Mouse (Mus musculus) liver, embryonic 11.5 days (tissue): Measurements from ENCODE around the gene Mtcp1. TPM values are rescaled to one million over a fixed set of nuclear protein-coding genes. Genes with fewer than 3 reads are reported as not detected.

Experiments
- ATAC-seq: fragments of 200-750 bp; cut with Nextera tagmentation; replicated peaks from 2 replicates; pipeline ENCODE4 v1.8.0; 2017; ENCODE audit warnings: moderate number of reproducible peaks, mild to moderate bottlenecking, moderate TSS enrichment, moderate library complexity; ENCODE audit not compliant: low FRiP score
- DNase-seq: peaks from one replicate; pipeline ENCODE4 v3.0.0-alpha.2; 2017; ENCODE audit warnings: low spot score
- H3K27ac ChIP-seq: fragments of 300-500 bp; sonication (generic); 2 replicates; pipeline ENCODE4 v1.5.1; 2014; ENCODE audit warnings: mild to moderate bottlenecking, low read depth, low read length, control low read depth
- H3K27me3 ChIP-seq: fragments of 300-500 bp; sonication (generic); replicated peaks from 2 replicates; pipeline ENCODE4 v1.6.1; 2014; ENCODE audit warnings: low read length, mixed read lengths; ENCODE audit not compliant: control insufficient read depth, insufficient read depth
- H3K36me3 ChIP-seq: fragments of 300-500 bp; sonication (generic); 2 replicates; pipeline ENCODE4 v1.6.1; 2014; ENCODE audit warnings: mild to moderate bottlenecking, low read length, moderate library complexity, mixed read lengths; ENCODE audit not compliant: control insufficient read depth, insufficient read depth
- H3K4me1 ChIP-seq: fragments of 300-500 bp; sonication (generic); replicated peaks from 2 replicates; pipeline ENCODE4 v1.6.1; 2014; ENCODE audit warnings: low read length, mixed read lengths; ENCODE audit not compliant: control insufficient read depth, insufficient read depth
- H3K4me2 ChIP-seq: fragments of 300-500 bp; sonication (generic); 2 replicates; pipeline ENCODE4 v1.6.1; 2014; ENCODE audit warnings: mild to moderate bottlenecking, control low read depth, moderate library complexity
- H3K4me3 ChIP-seq: fragments of 300-500 bp; sonication (generic); 2 replicates; pipeline ENCODE4 v1.5.1; 2014; ENCODE audit warnings: low read depth, low read length, control low read depth
- H3K9ac ChIP-seq: fragments of 300-500 bp; sonication (generic); 2 replicates; pipeline ENCODE4 v1.6.1; 2014; ENCODE audit warnings: low read depth, low read length, control low read depth
- H3K9me3 ChIP-seq: fragments of 300-500 bp; sonication (generic); 2 replicates; pipeline ENCODE4 v1.6.1; 2016; ENCODE audit warnings: low read length, inconsistent platforms, mixed read lengths; ENCODE audit not compliant: control insufficient read depth
- WGBS: fragments of 180-500 bp; shearing (Covaris S2); extraction: QIAGEN DNeasy Blood & Tissue Kit; methylation state at CpG from one replicate; pipeline ENCODE4 v1.1.7; 2014; 5-methylcytosine and 5-hydroxymethylcytosine counted together
- polyA plus RNA-seq: library from polyadenylated mRNA; unstranded; fragments of >200 nt; fragmentation: Nextera tagmentation; extraction: Ambion mirVana; gene quantifications from 2 replicates; pipeline ENCODE4 v1.2.1, GENCODE M21; 2014

Gene Mtcp1
- polyA plus RNA-seq, 1 experiment from 2014 or later = 7.7 TPM

DNA sequence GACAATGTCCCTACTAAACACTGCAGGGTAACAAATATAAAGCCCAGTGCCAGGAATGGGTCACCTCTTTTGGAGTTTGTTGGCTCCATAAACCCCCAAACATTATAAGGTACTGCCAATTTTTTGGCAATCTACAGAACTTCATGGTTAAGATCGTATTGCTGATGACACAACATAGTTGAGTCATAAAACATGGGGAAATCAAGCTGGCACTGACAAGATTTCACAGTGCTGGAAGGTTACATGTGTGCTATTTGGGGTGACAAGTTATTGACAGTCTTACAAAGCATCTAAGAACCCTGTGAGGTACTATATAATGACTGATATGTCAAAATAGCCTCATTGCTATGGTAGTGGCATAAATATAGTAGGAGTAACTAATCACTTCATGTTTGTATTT, 35.2 kb downstream of the Mtcp1 start:
- Histone ChIP-seq H3K4me2 (no peak overlapping the region), H3K27me3 (no peaks in the 10 kb centered on the region), H3K4me3 (no peak overlapping the region), H3K9ac (no peak overlapping the region), H3K36me3 (no peaks in the 10 kb centered on the region), H3K4me1 (no peaks in the 10 kb centered on the region), H3K9me3 (no peaks in the 10 kb centered on the region), H3K27ac (no peak overlapping the region)
- 89% methylated on average over 1 of the region's 1 CpGs for WGBS
- DNase-seq (no peak), ATAC-seq (no peak)

DNA sequence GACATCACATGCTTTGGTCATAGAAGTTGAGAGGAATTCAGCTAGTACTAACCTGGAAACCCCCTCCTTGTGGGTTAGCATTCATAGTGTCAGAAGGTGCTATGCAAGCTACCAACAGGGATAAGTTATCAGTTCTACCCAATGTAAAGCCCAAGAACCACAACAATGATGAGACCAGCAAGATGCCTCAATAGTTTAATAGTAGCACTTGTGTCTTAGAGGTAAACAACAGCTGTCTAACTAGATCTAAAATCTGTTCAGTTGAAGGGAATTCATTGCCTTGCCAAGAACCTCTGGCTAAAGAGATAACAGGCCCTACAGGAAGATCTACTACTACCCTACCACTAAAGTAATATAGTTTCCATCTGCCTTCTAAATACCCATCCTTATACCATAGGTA, 39.6 kb downstream of the Mtcp1 start:
- Histone ChIP-seq H3K27ac (no peak overlapping the region), H3K4me3 (no peak overlapping the region), H3K9ac (no peak overlapping the region), H3K4me1 (no peaks in the 10 kb centered on the region), H3K9me3 (no peaks in the 10 kb centered on the region), H3K27me3 (no peaks in the 10 kb centered on the region), H3K4me2 (no peak overlapping the region), H3K36me3 (no peaks in the 10 kb centered on the region)
- no peak for ATAC-seq
- DNase-seq = no peak

GRCm38 (mm10) chrX:75372666-75373425, 43.5 kb downstream of the Mtcp1 start:
- Histone ChIP-seq H3K4me2 (no peak overlapping the region), H3K9ac (no peak overlapping the region), H3K27me3 (no peaks in the 10 kb centered on the region), H3K4me1 (no peaks in the 10 kb centered on the region), H3K9me3 (no peaks in the 10 kb centered on the region), H3K27ac (no peak overlapping the region), H3K4me3 (no peak overlapping the region), H3K36me3 (no peaks in the 10 kb centered on the region)
- ATAC-seq = no peak
- WGBS = 79% methylated on average over 2 of the region's 2 CpGs
- no peak for DNase-seq

DNA sequence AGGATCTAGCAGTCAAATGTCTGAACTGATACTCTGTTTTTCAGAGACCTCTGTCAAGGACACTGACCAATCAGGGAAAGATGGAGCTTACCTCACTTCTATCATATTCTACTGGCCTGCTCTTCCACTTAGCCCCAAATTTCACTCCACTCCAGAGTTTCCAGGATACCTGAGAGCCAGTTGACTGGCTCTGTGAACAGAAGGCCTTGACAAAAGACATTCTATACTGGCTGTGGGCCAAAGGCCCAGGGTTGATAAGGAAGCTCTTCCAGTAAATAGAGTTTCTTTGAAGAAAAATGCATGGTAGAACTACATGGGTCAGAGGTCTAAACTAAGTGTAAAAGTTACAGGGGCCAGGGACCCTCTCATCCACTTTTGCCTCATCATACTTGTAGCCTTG, 46.2 kb downstream of the Mtcp1 start:
- DNase-seq (no peak), ATAC-seq (no peak)
- Histone ChIP-seq H3K4me3 (no peak overlapping the region), H3K4me2 (no peak overlapping the region), H3K27me3 (no peaks in the 10 kb centered on the region), H3K27ac (no peak overlapping the region), H3K4me1 (no peaks in the 10 kb centered on the region), H3K36me3 (no peaks in the 10 kb centered on the region), H3K9me3 (no peaks in the 10 kb centered on the region), H3K9ac (no peak overlapping the region)

Other genes starting within 250 kb of the Mtcp1 start
- gene Fundc2, start 34.2 kb downstream of the Mtcp1 start, polyA plus RNA-seq = 46.3 and 50.5 TPM in 2 replicates
- gene F8, start 34.0 kb downstream of the Mtcp1 start, polyA plus RNA-seq = 0.62 and 1.5 TPM in 2 replicates
- 15.3 and 19.1 TPM in 2 replicates for gene Cmc4, start within 50 bp of the Mtcp1 start, polyA plus RNA-seq
- gene Brcc3, start within 50 bp of the Mtcp1 start, polyA plus RNA-seq = 57.6 and 64.8 TPM in 2 replicates
- 155 and 173 TPM in 2 replicates for gene Vbp1, start 97.7 kb upstream of the Mtcp1 start, polyA plus RNA-seq
- gene Rab39b, start 161.6 kb upstream of the Mtcp1 start, polyA plus RNA-seq = 0.43 and 0.52 TPM in 2 replicates